Mouse (Mus musculus): Measurements from ENCODE around the gene Gm11634. TPM values are rescaled to one million over a fixed set of nuclear protein-coding genes. Genes with fewer than 3 reads are reported as not detected.
"Not testable (repeated sequence)": the region's sequence is repeated elsewhere in the genome, so short reads cannot be mapped to it uniquely, and the experiment has no call there.

Gm11634 gene
- total RNA-seq, 1 experiment = not detected

DNA sequence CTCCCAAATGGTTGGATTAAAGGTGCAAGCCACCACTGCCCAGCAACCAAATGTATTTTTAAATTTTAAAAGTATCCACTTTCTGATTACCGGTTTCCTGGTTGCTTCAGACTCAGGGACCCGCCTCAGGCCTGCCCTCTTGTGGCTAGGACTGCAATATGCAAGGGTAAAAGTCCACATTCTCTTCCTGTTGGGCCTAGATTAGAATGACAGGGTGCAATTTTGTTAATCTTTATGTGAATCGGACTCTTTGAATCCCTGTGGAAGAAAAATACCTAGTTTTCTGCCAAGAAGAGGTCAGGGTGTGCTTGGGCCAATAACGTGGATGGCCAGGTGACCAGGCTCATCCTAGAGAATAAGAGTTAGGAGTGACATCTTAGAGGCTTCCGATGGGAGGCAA lies 9.6 kb downstream of the Gm11634 start:
- Histone ChIP-seq H3K4me3 (ENCODE audit: insufficient read depth in 1 of 2, low read depth in 1 of 2, low read length in 2 of 2, poor library complexity in 1 of 2, severe bottlenecking in 1 of 2) (no peak overlapping the region), H3K9ac (ENCODE audit: insufficient read depth, low read depth, low read length, poor library complexity, severe bottlenecking) (no peak overlapping the region), H3K27ac (ENCODE audit: insufficient read depth, low read depth, low read length, poor library complexity, severe bottlenecking) (no peak overlapping the region; the same call in 1 of the 2 replicates), H3K36me3 (ENCODE audit: control insufficient read depth, insufficient read depth, low read length, poor library complexity, severe bottlenecking) (peaks cover 7% of the 10 kb centered on the region; the same call in 1 of the 2 replicates), H3K4me1 (ENCODE audit: control insufficient read depth in 2 of 2, insufficient read depth in 2 of 2, low read length in 2 of 2, poor library complexity in 1 of 2) (peaks cover 8 to 22% of the 10 kb centered on the region in 2 experiments), H3K9me3 (ENCODE audit: control insufficient read depth, insufficient read depth, low read depth, low read length) (no peaks in the 10 kb centered on the region)
- in situ Hi-C loops (cut with MboI; ENCODE audit: low sequenced_read_pairs in 2 of 2, unreplicated experiment in 2 of 2) = no loop called here
- DNase-seq (ENCODE audit: low read depth, low spot score) = peak; percentile 69
- TF ChIP-seq HCFC1 (IDR thresholded peaks at IDR 0.05; ENCODE audit: borderline replicate concordance, insufficient read depth, low read length) (no peak), ZNF384 (IDR thresholded peaks at IDR 0.05; ENCODE audit: low read depth, low read length) (no peak), ZC3H11A (IDR thresholded peaks at IDR 0.05; ENCODE audit: borderline replicate concordance, low read depth, low read length) (no peak), MAFK (IDR thresholded peaks at IDR 0.05; ENCODE audit: insufficient read depth, low read depth, low read length) (no peak), CHD2 (IDR thresholded peaks at IDR 0.05; ENCODE audit: low read depth, low read length) (no peak)

DNA sequence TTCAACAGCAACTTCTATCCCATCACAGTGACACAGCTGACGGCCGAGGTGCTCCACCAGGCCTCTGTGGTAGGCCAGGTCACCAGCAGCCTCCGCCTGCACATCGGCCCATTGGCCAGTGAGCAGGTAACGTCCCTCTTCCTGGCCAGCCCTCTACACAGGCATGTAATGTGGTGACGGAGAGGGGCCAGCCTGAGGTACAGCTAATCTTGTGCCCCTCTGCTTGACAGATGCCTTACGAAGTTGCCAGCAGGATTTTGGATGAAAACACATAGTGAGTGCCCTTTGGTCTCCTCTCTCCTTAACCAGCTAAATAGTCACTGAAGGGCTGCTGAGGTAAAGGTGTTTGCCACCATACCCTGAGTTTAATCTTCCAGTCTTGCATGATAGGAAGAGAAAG lies 10.2 kb downstream of the Gm11634 start:
- Histone ChIP-seq H3K9ac (ENCODE audit: insufficient read depth, low read depth, low read length, poor library complexity, severe bottlenecking) (no peak overlapping the region), H3K4me1 (ENCODE audit: control insufficient read depth in 2 of 2, insufficient read depth in 2 of 2, low read length in 2 of 2, poor library complexity in 1 of 2) (peaks cover 8 to 20% of the 10 kb centered on the region in 2 experiments), H3K9me3 (ENCODE audit: control insufficient read depth, insufficient read depth, low read depth, low read length) (no peaks in the 10 kb centered on the region), H3K4me3 (ENCODE audit: insufficient read depth in 1 of 2, low read depth in 1 of 2, low read length in 2 of 2, poor library complexity in 1 of 2, severe bottlenecking in 1 of 2) (no peak overlapping the region), H3K36me3 (ENCODE audit: control insufficient read depth, insufficient read depth, low read length, poor library complexity, severe bottlenecking) (peaks cover 7% of the 10 kb centered on the region; the same call in 1 of the 2 replicates), H3K27ac (ENCODE audit: insufficient read depth, low read depth, low read length, poor library complexity, severe bottlenecking) (no peak overlapping the region)
- no peak for DNase-seq (ENCODE audit: low read depth, low spot score)
- TF ChIP-seq CHD2 (IDR thresholded peaks at IDR 0.05; ENCODE audit: low read depth, low read length) (no peak), MAFK (IDR thresholded peaks at IDR 0.05; ENCODE audit: insufficient read depth, low read depth, low read length) (no peak), ZC3H11A (IDR thresholded peaks at IDR 0.05; ENCODE audit: borderline replicate concordance, low read depth, low read length) (no peak), HCFC1 (IDR thresholded peaks at IDR 0.05; ENCODE audit: borderline replicate concordance, insufficient read depth, low read length) (no peak), ZNF384 (IDR thresholded peaks at IDR 0.05; ENCODE audit: low read depth, low read length) (no peak)
- in situ Hi-C loops (cut with MboI; ENCODE audit: low sequenced_read_pairs in 2 of 2, unreplicated experiment in 2 of 2) = no loop called here

DNA sequence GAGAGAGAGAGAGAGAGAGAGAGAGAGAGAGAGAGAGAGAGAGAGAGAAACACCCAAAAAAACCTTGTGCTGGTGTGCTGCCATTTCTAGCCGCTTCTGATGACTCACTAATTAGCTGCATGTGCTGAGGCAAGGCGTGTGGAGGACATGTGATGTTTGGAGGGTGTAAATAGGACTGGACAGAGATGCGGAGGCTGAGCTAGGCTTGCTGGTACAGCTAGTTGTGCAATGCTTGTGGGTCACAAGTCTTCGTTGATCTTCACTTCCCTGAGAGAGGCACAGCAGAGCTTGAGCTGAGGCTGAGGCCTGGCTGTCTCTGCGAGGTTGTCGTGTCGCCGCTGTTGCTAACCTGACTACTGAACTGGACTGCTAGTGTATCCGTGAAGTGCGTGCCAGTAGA lies 11.4 kb downstream of the Gm11634 start:
- no peak overlapping the region for H3K27ac ChIP-seq (ENCODE audit: insufficient read depth, low read depth, low read length, poor library complexity, severe bottlenecking)
- DNase-seq (ENCODE audit: low read depth, low spot score) = no peak
- TF ChIP-seq ZNF384 (IDR thresholded peaks at IDR 0.05; ENCODE audit: low read depth, low read length) (no peak), MAFK (IDR thresholded peaks at IDR 0.05; ENCODE audit: insufficient read depth, low read depth, low read length) (no peak), ZC3H11A (IDR thresholded peaks at IDR 0.05; ENCODE audit: borderline replicate concordance, low read depth, low read length) (no peak), HCFC1 (IDR thresholded peaks at IDR 0.05; ENCODE audit: borderline replicate concordance, insufficient read depth, low read length) (no peak), CHD2 (IDR thresholded peaks at IDR 0.05; ENCODE audit: low read depth, low read length) (no peak)
- H3K36me3 ChIP-seq (ENCODE audit: control insufficient read depth, insufficient read depth, low read length, poor library complexity, severe bottlenecking) = peaks cover 7% of the 10 kb centered on the region; the same call in 1 of the 2 replicates
- no peak overlapping the region for H3K9ac ChIP-seq (ENCODE audit: insufficient read depth, low read depth, low read length, poor library complexity, severe bottlenecking)
- H3K4me3 ChIP-seq (ENCODE audit: insufficient read depth in 1 of 2, low read depth in 1 of 2, low read length in 2 of 2, poor library complexity in 1 of 2, severe bottlenecking in 1 of 2) = no peak overlapping the region
- no peaks in the 10 kb centered on the region for H3K9me3 ChIP-seq (ENCODE audit: control insufficient read depth, insufficient read depth, low read depth, low read length)
- H3K4me1 ChIP-seq (ENCODE audit: control insufficient read depth in 2 of 2, insufficient read depth in 2 of 2, low read length in 2 of 2, poor library complexity in 1 of 2) = peaks cover 8 to 18% of the 10 kb centered on the region in 2 experiments
- in situ Hi-C loops (cut with MboI; ENCODE audit: low sequenced_read_pairs in 2 of 2, unreplicated experiment in 2 of 2) = no loop called here

DNA sequence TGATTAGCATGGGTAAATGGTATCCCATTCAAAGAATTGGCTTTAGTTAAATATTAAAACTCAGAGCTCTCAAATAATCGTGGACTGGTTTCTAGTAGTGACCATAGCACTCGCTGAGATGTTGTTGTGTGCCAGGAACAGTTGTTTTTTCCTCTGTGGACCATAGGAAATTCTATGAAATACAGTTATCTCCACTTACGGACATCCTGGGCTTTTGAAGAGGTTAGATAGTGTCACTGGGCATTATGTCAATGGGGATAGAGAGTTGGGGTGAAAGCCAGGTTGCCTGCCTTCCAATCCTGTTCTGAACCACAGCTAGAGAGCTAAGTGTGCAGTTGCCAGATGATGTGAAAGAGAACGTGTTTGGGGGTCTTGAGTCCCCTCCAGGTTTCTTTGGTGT lies 13.3 kb downstream of the Gm11634 start:
- H3K9ac ChIP-seq (ENCODE audit: insufficient read depth, low read depth, low read length, poor library complexity, severe bottlenecking) = no peak overlapping the region
- no peak overlapping the region for H3K4me3 ChIP-seq (ENCODE audit: insufficient read depth in 1 of 2, low read depth in 1 of 2, low read length in 2 of 2, poor library complexity in 1 of 2, severe bottlenecking in 1 of 2)
- peaks cover 7 to 14% of the 10 kb centered on the region in 2 experiments for H3K4me1 ChIP-seq (ENCODE audit: control insufficient read depth in 2 of 2, insufficient read depth in 2 of 2, low read length in 2 of 2, poor library complexity in 1 of 2)
- DNase-seq (ENCODE audit: low read depth, low spot score) = no peak
- no peaks in the 10 kb centered on the region for H3K9me3 ChIP-seq (ENCODE audit: control insufficient read depth, insufficient read depth, low read depth, low read length)
- H3K36me3 ChIP-seq (ENCODE audit: control insufficient read depth, insufficient read depth, low read length, poor library complexity, severe bottlenecking) = peaks cover 7% of the 10 kb centered on the region; the same call in 1 of the 2 replicates
- no peak for TF ChIP-seq ZNF384 (IDR thresholded peaks at IDR 0.05; ENCODE audit: low read depth, low read length)
- no peak overlapping the region for H3K27ac ChIP-seq (ENCODE audit: insufficient read depth, low read depth, low read length, poor library complexity, severe bottlenecking)
- in situ Hi-C loops (cut with MboI; ENCODE audit: low sequenced_read_pairs in 2 of 2, unreplicated experiment in 2 of 2) = no loop called here

DNA sequence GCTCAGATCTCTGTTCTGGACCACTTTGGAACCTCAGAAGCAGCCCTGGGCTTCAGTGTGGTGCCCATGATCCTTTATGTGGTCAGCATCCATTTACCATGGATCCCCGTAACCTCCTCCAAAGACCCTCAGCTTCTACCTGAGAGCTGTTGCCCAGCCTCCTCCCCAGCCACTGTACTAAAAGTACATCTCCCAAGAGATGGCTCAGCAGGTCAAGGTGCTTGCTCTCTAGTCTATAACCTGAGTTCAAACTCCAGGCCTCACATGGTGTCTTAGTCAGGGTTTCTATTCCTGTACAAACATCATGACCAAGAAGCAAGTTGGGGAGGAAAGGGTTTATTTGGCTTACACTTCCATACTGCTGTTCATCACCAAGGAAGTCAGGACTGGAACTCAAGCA lies 14.0 kb downstream of the Gm11634 start:
- H3K9ac ChIP-seq (ENCODE audit: insufficient read depth, low read depth, low read length, poor library complexity, severe bottlenecking); H3K9me3 ChIP-seq (ENCODE audit: control insufficient read depth, insufficient read depth, low read depth, low read length); in situ Hi-C loops (cut with MboI; ENCODE audit: low sequenced_read_pairs in 2 of 2, unreplicated experiment in 2 of 2); H3K27ac ChIP-seq (ENCODE audit: insufficient read depth, low read depth, low read length, poor library complexity, severe bottlenecking); H3K4me3 ChIP-seq (ENCODE audit: insufficient read depth in 1 of 2, low read depth in 1 of 2, low read length in 2 of 2, poor library complexity in 1 of 2, severe bottlenecking in 1 of 2); DNase-seq (ENCODE audit: low read depth, low spot score): not testable (repeated sequence)
- H3K4me1 ChIP-seq (ENCODE audit: control insufficient read depth in 2 of 2, insufficient read depth in 2 of 2, low read length in 2 of 2, poor library complexity in 1 of 2) = peaks cover 3 to 12% of the 10 kb centered on the region in 2 experiments; a peak in 3 of 4 replicates
- H3K36me3 ChIP-seq (ENCODE audit: control insufficient read depth, insufficient read depth, low read length, poor library complexity, severe bottlenecking) = peaks cover 11% of the 10 kb centered on the region; the same call in 1 of the 2 replicates

All from ES-E14 (cell line).